Mouse (Mus musculus) intestine, embryonic 15.5 days (tissue): ENCODE data around the gene Ccdc96. TPM values are rescaled to one million over a fixed set of nuclear protein-coding genes. Genes with fewer than 3 reads are reported as not detected.

Experiments used
- ATAC-seq: fragments of 200-750 bp; cut with Nextera tagmentation; 2 replicates; pipeline ENCODE4 v1.8.0; 2017; ENCODE audit warnings: moderate TSS enrichment, moderate library complexity
- H3K27ac ChIP-seq: fragments of 300-500 bp; sonication (generic); 2 replicates; pipeline ENCODE4 v1.5.1; 2015; ENCODE audit warnings: mild to moderate bottlenecking, inconsistent platforms
- H3K27me3 ChIP-seq: fragments of 300-500 bp; sonication (generic); replicated peaks from 2 replicates; pipeline ENCODE4 v1.6.1; 2015; ENCODE audit warnings: inconsistent platforms
- H3K36me3 ChIP-seq: fragments of 300-500 bp; sonication (generic); 2 replicates; pipeline ENCODE4 v1.6.1; 2015; ENCODE audit warnings: inconsistent platforms
- H3K4me1 ChIP-seq: fragments of 300-500 bp; sonication (generic); replicated peaks from 2 replicates; pipeline ENCODE4 v1.6.1; 2015; ENCODE audit warnings: inconsistent platforms
- H3K4me2 ChIP-seq: fragments of 300-500 bp; sonication (generic); replicated peaks from 2 replicates; pipeline ENCODE4 v1.6.1; 2015; ENCODE audit warnings: mild to moderate bottlenecking, inconsistent platforms
- H3K4me3 ChIP-seq: fragments of 300-500 bp; sonication (generic); replicated peaks from 2 replicates; pipeline ENCODE4 v1.5.1; 2015; ENCODE audit warnings: inconsistent platforms
- H3K9ac ChIP-seq: fragments of 300-500 bp; sonication (generic); 2 replicates; pipeline ENCODE4 v1.6.1; 2015; ENCODE audit warnings: inconsistent platforms
- H3K9me3 ChIP-seq: fragments of 300-500 bp; sonication (generic); 2 replicates; pipeline ENCODE4 v1.6.1; 2016; ENCODE audit warnings: inconsistent platforms
- WGBS: fragments of 180-500 bp; shearing (Covaris S2); methylation state at CpG from one replicate; pipeline ENCODE4 v1.1.7; 2015; 5-methylcytosine and 5-hydroxymethylcytosine counted together
- polyA plus RNA-seq: library from polyadenylated mRNA; unstranded; fragments of >200 nt; fragmentation: Nextera tagmentation; extraction: Ambion mirVana; gene quantifications from 2 replicates; pipeline ENCODE4 v1.2.1, GENCODE M21; 2015

The Ccdc96 gene
- 0.19 and 0.33 TPM in 2 replicates for polyA plus RNA-seq

- Histone ChIP-seq H3K27ac (peak within 1 kb of the TSS; percentile 71), H3K27me3 (peaks cover 10% of the 10 kb centered on the region; the same call in 1 of the 2 replicates), H3K9ac (peak within 1 kb of the TSS; percentile 91), H3K9me3 (no peaks in the 10 kb centered on the region), H3K4me3 (peak within 1 kb of the TSS; percentile 93), H3K4me1 (peaks cover 23% of the 10 kb centered on the region), H3K36me3 (no peaks in the 10 kb centered on the region), H3K4me2 (peak within 1 kb of the TSS; percentile 97)
- peak; percentile 99 for ATAC-seq
- under 1% methylated on average over 86 of the region's 97 CpGs for WGBS
Measured at GRCm38 (mm10) chr5:36484171-36484990, at the start of gene Ccdc96, which contains the start of gene Tada2b. Gene Ccdc96 (plus strand): TSS chr5:36484588. Gene Tada2b (minus strand): TSS chr5:36484285.

- Histone ChIP-seq H3K27ac (no peak overlapping the region), H3K4me2 (no peak overlapping the region), H3K36me3 (no peaks in the 10 kb centered on the region), H3K4me3 (no peak overlapping the region), H3K4me1 (no peaks in the 10 kb centered on the region), H3K9me3 (no peaks in the 10 kb centered on the region), H3K27me3 (no peaks in the 10 kb centered on the region), H3K9ac (no peak overlapping the region)
- 68% methylated on average over 4 of the region's 4 CpGs for WGBS
- no peak for ATAC-seq
Measured at GRCm38 (mm10) chr5:36436858-36437257, 47.5 kb upstream of the Ccdc96 start.

GRCm38 (mm10) chr5:36440741-36441140 lies 43.6 kb upstream of the Ccdc96 start:
- H3K9me3 ChIP-seq = no peaks in the 10 kb centered on the region
- no peak overlapping the region for H3K4me3 ChIP-seq
- H3K4me2 ChIP-seq = no peak overlapping the region
- H3K9ac ChIP-seq = no peak overlapping the region
- no peak for ATAC-seq
- 60% methylated on average over 3 of the region's 3 CpGs for WGBS
- no peaks in the 10 kb centered on the region for H3K4me1 ChIP-seq
- no peak overlapping the region for H3K27ac ChIP-seq
- peaks cover 11% of the 10 kb centered on the region; the same call in 1 of the 2 replicates for H3K27me3 ChIP-seq
- no peaks in the 10 kb centered on the region for H3K36me3 ChIP-seq

GRCm38 (mm10) chr5:36444611-36445010 lies 39.8 kb upstream of the Ccdc96 start:
- H3K4me3 ChIP-seq = no peak overlapping the region
- WGBS = 54% methylated on average over 4 of the region's 4 CpGs
- H3K9ac ChIP-seq = no peak overlapping the region
- H3K36me3 ChIP-seq = no peaks in the 10 kb centered on the region
- no peak for ATAC-seq
- no peak overlapping the region for H3K27ac ChIP-seq
- no peak overlapping the region for H3K4me2 ChIP-seq
- H3K9me3 ChIP-seq = no peaks in the 10 kb centered on the region
- H3K4me1 ChIP-seq = no peaks in the 10 kb centered on the region
- peaks cover 11% of the 10 kb centered on the region; the same call in 1 of the 2 replicates for H3K27me3 ChIP-seq

GRCm38 (mm10) chr5:36445028-36445427 lies 39.4 kb upstream of the Ccdc96 start:
- Histone ChIP-seq H3K9ac (no peak overlapping the region), H3K27ac (no peak overlapping the region), H3K36me3 (no peaks in the 10 kb centered on the region), H3K4me2 (no peak overlapping the region), H3K9me3 (no peaks in the 10 kb centered on the region), H3K27me3 (peaks cover 11% of the 10 kb centered on the region; the same call in 1 of the 2 replicates), H3K4me3 (no peak overlapping the region), H3K4me1 (no peaks in the 10 kb centered on the region)
- ATAC-seq = no peak
- WGBS = 33% methylated on average over 8 of the region's 8 CpGs

GRCm38 (mm10) chr5:36446166-36446890 lies 38.1 kb upstream of the Ccdc96 start:
- Histone ChIP-seq H3K27me3 (peaks cover 11% of the 10 kb centered on the region; the same call in 1 of the 2 replicates), H3K36me3 (no peaks in the 10 kb centered on the region), H3K4me2 (no peak overlapping the region), H3K27ac (no peak overlapping the region), H3K9ac (no peak overlapping the region), H3K4me1 (0 out of 2 replicates have a peak, but pooled peaks cover 2% of the 10 kb centered on the region), H3K9me3 (no peaks in the 10 kb centered on the region), H3K4me3 (no peak overlapping the region)
- ATAC-seq = no peak
- WGBS = 36% methylated on average over 9 of the region's 9 CpGs

GRCm38 (mm10) chr5:36447872-36448271 lies 36.5 kb upstream of the Ccdc96 start:
- 87% methylated on average over 12 of the region's 12 CpGs for WGBS
- Histone ChIP-seq H3K27ac (no peak overlapping the region), H3K4me1 (0 out of 2 replicates have a peak, but pooled peaks cover 4% of the 10 kb centered on the region), H3K4me2 (no peak overlapping the region), H3K4me3 (no peak overlapping the region), H3K36me3 (no peaks in the 10 kb centered on the region), H3K9ac (no peak overlapping the region), H3K27me3 (peaks cover 11% of the 10 kb centered on the region; the same call in 1 of the 2 replicates), H3K9me3 (no peaks in the 10 kb centered on the region)
- ATAC-seq = no peak

GRCm38 (mm10) chr5:36449710-36450358 lies 34.6 kb upstream of the Ccdc96 start:
- no peaks in the 10 kb centered on the region for H3K9me3 ChIP-seq
- H3K4me1 ChIP-seq = 0 out of 2 replicates have a peak, but pooled peaks cover 4% of the 10 kb centered on the region
- ATAC-seq = peak; percentile 42; the same call in 1 of the 2 replicates
- H3K36me3 ChIP-seq = no peaks in the 10 kb centered on the region
- no peak overlapping the region for H3K9ac ChIP-seq
- H3K4me3 ChIP-seq = no peak overlapping the region
- H3K27ac ChIP-seq = no peak overlapping the region
- H3K4me2 ChIP-seq = no peak overlapping the region
- H3K27me3 ChIP-seq = peaks cover 7% of the 10 kb centered on the region; the same call in 1 of the 2 replicates
- 54% methylated on average over 6 of the region's 6 CpGs for WGBS

- H3K4me2 ChIP-seq = no peak overlapping the region
- H3K9ac ChIP-seq = no peak overlapping the region
- WGBS = 18% methylated on average over 10 of the region's 10 CpGs
- H3K27ac ChIP-seq = no peak overlapping the region
- no peak overlapping the region for H3K4me3 ChIP-seq
- peak; percentile 40 for ATAC-seq
- no peaks in the 10 kb centered on the region for H3K9me3 ChIP-seq
- 0 out of 2 replicates have a peak, but pooled peaks cover 4% of the 10 kb centered on the region for H3K4me1 ChIP-seq
- no peaks in the 10 kb centered on the region for H3K36me3 ChIP-seq
- no peaks in the 10 kb centered on the region for H3K27me3 ChIP-seq
Measured at GRCm38 (mm10) chr5:36451119-36451518, 33.3 kb upstream of the Ccdc96 start.

GRCm38 (mm10) chr5:36451872-36452389 lies 32.5 kb upstream of the Ccdc96 start:
- Histone ChIP-seq H3K9me3 (no peaks in the 10 kb centered on the region), H3K4me3 (no peak overlapping the region), H3K9ac (no peak overlapping the region), H3K36me3 (no peaks in the 10 kb centered on the region), H3K4me1 (0 out of 2 replicates have a peak, but pooled peaks cover 4% of the 10 kb centered on the region), H3K27me3 (no peaks in the 10 kb centered on the region), H3K27ac (no peak overlapping the region), H3K4me2 (no peak overlapping the region)
- ATAC-seq = no peak
- 57% methylated on average over 10 of the region's 10 CpGs for WGBS

GRCm38 (mm10) chr5:36452821-36453220 lies 31.6 kb upstream of the Ccdc96 start:
- Histone ChIP-seq H3K27ac (no peak overlapping the region), H3K4me2 (no peak overlapping the region), H3K9ac (no peak overlapping the region), H3K9me3 (no peaks in the 10 kb centered on the region), H3K36me3 (no peaks in the 10 kb centered on the region), H3K4me3 (no peak overlapping the region), H3K4me1 (0 out of 2 replicates have a peak, but pooled peaks cover 4% of the 10 kb centered on the region), H3K27me3 (no peaks in the 10 kb centered on the region)
- WGBS = 84% methylated on average over 6 of the region's 6 CpGs
- no peak for ATAC-seq
